ENCODE assay signal across 15 mouse cellular contexts in genomic region chr12:38854274-38854673, GRCm38 (mm10).
DNase-seq lines count a peak whose midpoint lies in the region; ATAC-seq and TF ChIP-seq lines count a peak whose summit lies in the region.
"Had no signal": no experiment of that assay in that cellular context is flagged by ENCODE, and none has a peak within 500 bp of the region (broad histone marks: within the 10 kb centered on the region; RNA-seq: fewer than 3 reads in every experiment).

No protein-coding gene starts in this region.

- WGBS in kidney, postnatal 0 days: 21% methylated on average over 5 of the region's 5 CpGs
- WGBS in embryonic facial prominence, embryonic 13.5 days: 6% methylated on average over 5 of the region's 5 CpGs
- 5% methylated on average over 5 of the region's 5 CpGs for WGBS in forebrain, embryonic 16.5 days
- 40% methylated on average over 5 of the region's 5 CpGs for WGBS in midbrain, embryonic 16.5 days
- 62% methylated on average over 5 of the region's 5 CpGs for WGBS in hindbrain, embryonic 14.5 days

- DNase-seq in kidney, postnatal 0 days (ENCODE audit: low spot score): peak; percentile 45
- no peak for DNase-seq in kidney, postnatal 14 days
- peak; percentile 8 for DNase-seq in telencephalon, adult 2 months (ENCODE audit: low read depth, low spot score)
- DNase-seq in hindbrain, embryonic 14.5 days (ENCODE audit: low spot score): no peak
- DNase-seq: cerebellum, postnatal 14 days; kidney, adult 11 months; lung, postnatal 10 days; right cerebral cortex, postnatal 4 days had no signal

- no peaks in the 10 kb centered on the region for H3K4me1 ChIP-seq in kidney, postnatal 0 days (replicated peaks; ENCODE audit: insufficient read depth, low read length)
- H3K4me1 ChIP-seq in embryonic facial prominence, embryonic 13.5 days: peaks cover 5% of the 10 kb centered on the region; the same call in 1 of the 2 replicates
- peaks cover 10% of the 10 kb centered on the region for H3K4me1 ChIP-seq in forebrain, embryonic 16.5 days (replicated peaks; ENCODE audit: control insufficient read depth, insufficient read depth, low read length)
- H3K4me1 ChIP-seq in midbrain, embryonic 16.5 days (ENCODE audit: control insufficient read depth, insufficient read depth, low read length): no peaks in the 10 kb centered on the region; the same call in 1 of the 2 replicates
- H3K4me1 ChIP-seq in hindbrain, embryonic 14.5 days (replicated peaks; ENCODE audit: control insufficient read depth, insufficient read depth, low read length): no peaks in the 10 kb centered on the region
- H3K4me1 ChIP-seq: liver, embryonic 15.5 days; midbrain, embryonic 10.5 days had no signal

- H3K4me3 ChIP-seq in kidney, postnatal 0 days (replicated peaks; ENCODE audit: low read depth, low read length): no peak overlapping the region
- H3K4me3 ChIP-seq in embryonic facial prominence, embryonic 13.5 days: no peak overlapping the region
- H3K4me3 ChIP-seq in forebrain, embryonic 16.5 days (replicated peaks; ENCODE audit: low read length): no peak overlapping the region
- no peak overlapping the region for H3K4me3 ChIP-seq in midbrain, embryonic 16.5 days (ENCODE audit: low read depth, low read length)
- no peak overlapping the region for H3K4me3 ChIP-seq in hindbrain, embryonic 14.5 days (replicated peaks; ENCODE audit: low read length)
- H3K4me3 ChIP-seq: layer of hippocampus, adult 2 months; limb, embryonic 13.5 days; liver, embryonic 15.5 days; midbrain, embryonic 10.5 days had no signal

- H3K27ac ChIP-seq in kidney, postnatal 0 days: no peak overlapping the region
- no peak overlapping the region for H3K27ac ChIP-seq in embryonic facial prominence, embryonic 13.5 days
- H3K27ac ChIP-seq in forebrain, embryonic 16.5 days (ENCODE audit: low read length): no peak overlapping the region
- H3K27ac ChIP-seq in midbrain, embryonic 16.5 days (ENCODE audit: low read length): no peak overlapping the region
- H3K27ac ChIP-seq in hindbrain, embryonic 14.5 days: no peak overlapping the region
- H3K27ac ChIP-seq: layer of hippocampus, adult 2 months; limb, embryonic 13.5 days; liver, embryonic 15.5 days; midbrain, embryonic 10.5 days had no signal

- ATAC-seq in kidney, postnatal 0 days (replicated peaks; ENCODE audit: low FRiP score, low read depth): no peak
- no peak for ATAC-seq in embryonic facial prominence, embryonic 13.5 days (ENCODE audit: insufficient number of reproducible peaks, insufficient read depth, low FRiP score, low TSS enrichment, low read depth)
- ATAC-seq in forebrain, embryonic 16.5 days: peak; percentile 83
- ATAC-seq in midbrain, embryonic 16.5 days: no peak
- ATAC-seq in hindbrain, embryonic 14.5 days (ENCODE audit: low FRiP score): no peak

- H3K36me3 ChIP-seq in kidney, postnatal 0 days (ENCODE audit: insufficient read depth, low read length): no peaks in the 10 kb centered on the region; the same call in 1 of the 2 replicates
- H3K36me3 ChIP-seq in embryonic facial prominence, embryonic 13.5 days: 0 out of 2 replicates have a peak, but pooled peaks cover 2% of the 10 kb centered on the region
- 0 out of 2 replicates have a peak, but pooled peaks cover 5% of the 10 kb centered on the region for H3K36me3 ChIP-seq in forebrain, embryonic 16.5 days (ENCODE audit: control insufficient read depth, insufficient read depth)
- no peaks in the 10 kb centered on the region for H3K36me3 ChIP-seq in midbrain, embryonic 16.5 days (ENCODE audit: control insufficient read depth, insufficient read depth, low read length)
- H3K36me3 ChIP-seq in hindbrain, embryonic 14.5 days (replicated peaks; ENCODE audit: control insufficient read depth, insufficient read depth): no peaks in the 10 kb centered on the region
- H3K36me3 ChIP-seq: liver, embryonic 15.5 days had no signal

- TF ChIP-seq CTCF in kidney, postnatal 0 days (IDR thresholded peaks at IDR 0.05; ENCODE audit: low read depth): no peak

- H3K4me2 ChIP-seq in kidney, postnatal 0 days (ENCODE audit: low read length): no peak overlapping the region
- H3K4me2 ChIP-seq in embryonic facial prominence, embryonic 13.5 days: peak overlapping the region; percentile 7
- peak overlapping the region; percentile 26; the same call in 1 of the 2 replicates for H3K4me2 ChIP-seq in forebrain, embryonic 16.5 days (ENCODE audit: low read length)
- no peak overlapping the region for H3K4me2 ChIP-seq in midbrain, embryonic 16.5 days (ENCODE audit: low read length)
- H3K4me2 ChIP-seq in hindbrain, embryonic 14.5 days (replicated peaks): no peak overlapping the region
- H3K4me2 ChIP-seq: limb, embryonic 13.5 days; liver, embryonic 15.5 days had no signal

- H3K27me3 ChIP-seq in kidney, postnatal 0 days (ENCODE audit: insufficient read depth, low read length): no peaks in the 10 kb centered on the region
- no peaks in the 10 kb centered on the region for H3K27me3 ChIP-seq in embryonic facial prominence, embryonic 13.5 days
- H3K27me3 ChIP-seq in forebrain, embryonic 16.5 days (replicated peaks; ENCODE audit: control insufficient read depth, insufficient read depth, low read length): no peaks in the 10 kb centered on the region
- no peaks in the 10 kb centered on the region for H3K27me3 ChIP-seq in midbrain, embryonic 16.5 days (ENCODE audit: control insufficient read depth, insufficient read depth, low read depth, low read length)
- no peaks in the 10 kb centered on the region for H3K27me3 ChIP-seq in hindbrain, embryonic 14.5 days (ENCODE audit: control insufficient read depth, insufficient read depth, low read length)
- H3K27me3 ChIP-seq: limb, embryonic 13.5 days; liver, embryonic 15.5 days had no signal

- H3K9me3 ChIP-seq in kidney, postnatal 0 days (replicated peaks; ENCODE audit: low read length): no peaks in the 10 kb centered on the region
- no peaks in the 10 kb centered on the region for H3K9me3 ChIP-seq in embryonic facial prominence, embryonic 13.5 days
- H3K9me3 ChIP-seq in forebrain, embryonic 16.5 days (ENCODE audit: control insufficient read depth, low read length): no peaks in the 10 kb centered on the region
- no peaks in the 10 kb centered on the region for H3K9me3 ChIP-seq in midbrain, embryonic 16.5 days (replicated peaks; ENCODE audit: control insufficient read depth, low read length, poor library complexity, severe bottlenecking)
- H3K9me3 ChIP-seq in hindbrain, embryonic 14.5 days (ENCODE audit: control insufficient read depth, low read length): no peaks in the 10 kb centered on the region
- H3K9me3 ChIP-seq: limb, embryonic 13.5 days; liver, embryonic 15.5 days; midbrain, embryonic 10.5 days had no signal

- no peak overlapping the region for H3K9ac ChIP-seq in kidney, postnatal 0 days (ENCODE audit: low read depth, low read length)
- no peak overlapping the region for H3K9ac ChIP-seq in embryonic facial prominence, embryonic 13.5 days
- H3K9ac ChIP-seq in forebrain, embryonic 16.5 days (replicated peaks; ENCODE audit: low read depth, low read length): no peak overlapping the region
- H3K9ac ChIP-seq in midbrain, embryonic 16.5 days (ENCODE audit: low read depth, low read length): no peak overlapping the region
- no peak overlapping the region for H3K9ac ChIP-seq in hindbrain, embryonic 14.5 days
- H3K9ac ChIP-seq: limb, embryonic 13.5 days; liver, embryonic 15.5 days had no signal

Comparison
In these comparisons a context has a peak if more than half of its experiments do, and no peak if none do; other contexts are left out.
1. DNase-seq: peak in kidney, postnatal 0 days (single experiment) and telencephalon, adult 2 months (single experiment); none in kidney, postnatal 14 days (single experiment) and hindbrain, embryonic 14.5 days (single experiment).
2. H3K4me2 ChIP-seq: peak in embryonic facial prominence, embryonic 13.5 days (single experiment) and forebrain, embryonic 16.5 days (single experiment); none in kidney, postnatal 0 days (single experiment), midbrain, embryonic 16.5 days (single experiment) and hindbrain, embryonic 14.5 days (single experiment).